Mouse (Mus musculus): ENCODE data around the gene Gm10181. TPM values are rescaled to one million over a fixed set of nuclear protein-coding genes. Genes with fewer than 3 reads are reported as not detected.
A peak's percentile ranks its signal among the peaks of the same experiment; 100 is the strongest.

Gene Gm10181
- not detected in 2 replicates for polyA plus RNA-seq (2015; fragmentation: Nextera tagmentation; extraction: Ambion mirVana)

DNA sequence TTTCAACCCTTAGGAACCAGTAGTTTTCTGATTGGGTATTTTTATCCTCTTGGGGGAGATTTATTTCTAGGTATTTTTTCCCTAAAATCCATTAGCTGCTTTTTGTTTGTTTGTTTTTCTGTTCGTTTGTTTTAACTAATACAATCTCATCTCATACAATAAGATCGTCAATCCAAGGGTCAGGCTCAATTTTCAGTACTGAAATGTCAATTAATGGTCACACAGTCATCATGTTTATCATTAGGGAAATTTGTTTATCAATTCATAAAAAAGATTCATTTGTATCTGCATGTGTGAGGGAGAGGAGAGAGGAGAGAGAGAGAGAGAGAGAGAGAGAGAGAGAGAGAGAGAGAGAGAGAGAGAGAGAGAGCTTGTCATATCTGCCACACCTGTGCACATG lies at the start of gene Gm10181:
Gene Gm10181 (plus strand): TSS at position 301 of the 400 bp plus-strand sequence.
- H3K9ac ChIP-seq (ENCODE audit: low read depth, low read length) = no peak within 1 kb of the TSS
- H3K4me2 ChIP-seq (ENCODE audit: low read length) = no peak within 1 kb of the TSS
- H3K27me3 ChIP-seq (replicated peaks; ENCODE audit: control insufficient read depth, insufficient read depth, low read length) = no peaks in the 10 kb centered on the region
- ATAC-seq = no peak
- H3K4me3 ChIP-seq (ENCODE audit: low read length) = no peak within 1 kb of the TSS
- 83% methylated on average over 2 of the region's 2 CpGs for WGBS
- H3K4me1 ChIP-seq (ENCODE audit: control insufficient read depth, insufficient read depth, low read depth, low read length) = no peaks in the 10 kb centered on the region
- H3K36me3 ChIP-seq (ENCODE audit: control insufficient read depth, insufficient read depth, low read length) = no peaks in the 10 kb centered on the region
- H3K27ac ChIP-seq (ENCODE audit: low read depth, low read length) = no peak within 1 kb of the TSS
- H3K9me3 ChIP-seq (ENCODE audit: control insufficient read depth, low read length) = no peaks in the 10 kb centered on the region

DNA sequence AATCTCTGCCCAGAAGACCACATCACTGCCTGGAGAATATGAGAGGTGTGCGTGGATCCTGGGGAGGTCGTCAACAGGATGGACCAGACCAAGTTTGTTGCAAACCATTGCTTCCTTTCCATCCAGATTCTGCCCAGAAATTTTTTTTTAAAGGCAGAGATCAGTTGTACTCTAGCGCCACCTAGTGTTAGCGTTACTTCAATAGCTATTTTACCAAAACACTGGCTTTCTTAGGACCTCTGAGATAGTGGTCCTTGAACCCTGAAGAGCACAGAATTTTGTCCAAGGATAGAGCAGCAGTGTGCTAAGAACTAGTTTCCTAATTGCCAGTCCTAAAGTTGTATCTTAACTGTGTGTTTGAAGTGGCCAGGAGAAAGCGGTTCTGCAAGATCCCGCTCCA lies 47.6 kb upstream of the Gm10181 start:
- Histone ChIP-seq H3K27ac (ENCODE audit: low read depth, low read length) (no peak overlapping the region), H3K9me3 (ENCODE audit: control insufficient read depth, low read length) (no peaks in the 10 kb centered on the region), H3K4me2 (ENCODE audit: low read length) (no peak overlapping the region), H3K9ac (ENCODE audit: low read depth, low read length) (no peak overlapping the region), H3K4me1 (ENCODE audit: control insufficient read depth, insufficient read depth, low read depth, low read length) (no peaks in the 10 kb centered on the region), H3K4me3 (ENCODE audit: low read length) (no peak overlapping the region), H3K27me3 (replicated peaks; ENCODE audit: control insufficient read depth, insufficient read depth, low read length) (no peaks in the 10 kb centered on the region), H3K36me3 (ENCODE audit: control insufficient read depth, insufficient read depth, low read length) (no peaks in the 10 kb centered on the region)
- 34% methylated on average over 6 of the region's 6 CpGs for WGBS
- no peak for ATAC-seq

- no peak for ATAC-seq
- no peak overlapping the region for H3K9ac ChIP-seq (ENCODE audit: low read depth, low read length)
- H3K4me2 ChIP-seq (ENCODE audit: low read length) = no peak overlapping the region
- 67% methylated on average over 15 of the region's 15 CpGs for WGBS
- H3K4me3 ChIP-seq (ENCODE audit: low read length) = no peak overlapping the region
- no peak overlapping the region for H3K27ac ChIP-seq (ENCODE audit: low read depth, low read length)
- no peaks in the 10 kb centered on the region for H3K9me3 ChIP-seq (ENCODE audit: control insufficient read depth, low read length)
- no peaks in the 10 kb centered on the region for H3K27me3 ChIP-seq (replicated peaks; ENCODE audit: control insufficient read depth, insufficient read depth, low read length)
- no peaks in the 10 kb centered on the region for H3K36me3 ChIP-seq (ENCODE audit: control insufficient read depth, insufficient read depth, low read length)
- H3K4me1 ChIP-seq (ENCODE audit: control insufficient read depth, insufficient read depth, low read depth, low read length) = no peaks in the 10 kb centered on the region
These were observed 46.8 kb upstream of the Gm10181 start for GRCm38 (mm10) chr9:25042162-25043111.

DNA sequence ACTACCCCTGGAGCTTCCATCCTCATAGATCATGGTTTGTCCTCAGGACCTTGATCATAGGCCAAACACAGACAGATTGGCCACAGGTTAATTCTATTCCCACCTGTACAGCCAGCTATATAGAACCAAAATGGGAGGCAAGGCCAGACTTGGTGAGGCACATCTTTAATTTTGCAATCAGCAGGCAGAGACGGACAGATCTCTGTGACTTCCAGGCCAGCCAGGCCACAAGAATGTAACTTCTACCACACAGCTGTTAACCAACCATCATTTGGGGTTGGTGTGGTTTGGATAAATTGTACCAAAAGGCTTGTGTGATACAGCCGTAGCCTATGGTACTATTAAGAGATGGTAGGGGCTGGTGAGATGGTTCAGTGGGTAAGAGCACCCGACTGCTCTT lies 44.9 kb upstream of the Gm10181 start:
- H3K4me2 ChIP-seq (ENCODE audit: low read length) = no peak overlapping the region
- no peak for ATAC-seq
- no peak overlapping the region for H3K4me3 ChIP-seq (ENCODE audit: low read length)
- H3K9me3 ChIP-seq (ENCODE audit: control insufficient read depth, low read length) = no peaks in the 10 kb centered on the region
- H3K27me3 ChIP-seq (replicated peaks; ENCODE audit: control insufficient read depth, insufficient read depth, low read length) = no peaks in the 10 kb centered on the region
- H3K36me3 ChIP-seq (ENCODE audit: control insufficient read depth, insufficient read depth, low read length) = no peaks in the 10 kb centered on the region
- H3K4me1 ChIP-seq (ENCODE audit: control insufficient read depth, insufficient read depth, low read depth, low read length) = no peaks in the 10 kb centered on the region
- H3K9ac ChIP-seq (ENCODE audit: low read depth, low read length) = no peak overlapping the region
- 93% methylated on average over 3 of the region's 3 CpGs for WGBS
- no peak overlapping the region for H3K27ac ChIP-seq (ENCODE audit: low read depth, low read length)

DNA sequence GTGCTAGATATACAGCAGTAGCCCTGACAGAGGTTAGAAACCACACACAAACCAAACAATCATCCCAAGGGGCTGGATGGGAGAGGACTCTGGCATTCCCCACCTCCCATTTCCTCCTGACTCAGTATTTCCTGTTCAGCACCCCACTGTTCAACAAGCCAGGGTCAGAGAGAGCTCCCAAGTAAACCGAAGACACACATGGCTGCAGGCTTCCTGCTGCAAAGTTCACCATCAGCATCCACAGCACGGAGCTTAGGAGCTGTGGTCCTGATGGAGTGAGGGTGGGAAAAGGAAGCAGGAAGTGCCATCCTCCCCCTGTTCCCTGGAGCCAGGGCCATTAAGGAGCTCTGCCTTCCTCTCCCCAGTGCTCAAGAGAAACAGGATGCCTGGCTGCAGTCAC lies 40.9 kb upstream of the Gm10181 start:
- Histone ChIP-seq H3K4me2 (ENCODE audit: low read length) (no peak overlapping the region), H3K27ac (ENCODE audit: low read depth, low read length) (no peak overlapping the region), H3K9ac (ENCODE audit: low read depth, low read length) (no peak overlapping the region), H3K36me3 (ENCODE audit: control insufficient read depth, insufficient read depth, low read length) (no peaks in the 10 kb centered on the region), H3K4me1 (ENCODE audit: control insufficient read depth, insufficient read depth, low read depth, low read length) (no peaks in the 10 kb centered on the region), H3K27me3 (replicated peaks; ENCODE audit: control insufficient read depth, insufficient read depth, low read length) (no peaks in the 10 kb centered on the region), H3K4me3 (ENCODE audit: low read length) (no peak overlapping the region), H3K9me3 (ENCODE audit: control insufficient read depth, low read length) (no peaks in the 10 kb centered on the region)
- no peak for ATAC-seq
- WGBS = 72% methylated on average over 2 of the region's 2 CpGs

- H3K4me1 ChIP-seq (ENCODE audit: control insufficient read depth, insufficient read depth, low read depth, low read length) = no peaks in the 10 kb centered on the region
- no peaks in the 10 kb centered on the region for H3K36me3 ChIP-seq (ENCODE audit: control insufficient read depth, insufficient read depth, low read length)
- no peak for ATAC-seq
- no peaks in the 10 kb centered on the region for H3K27me3 ChIP-seq (replicated peaks; ENCODE audit: control insufficient read depth, insufficient read depth, low read length)
- no peak overlapping the region for H3K27ac ChIP-seq (ENCODE audit: low read depth, low read length)
- 84% methylated on average over 2 of the region's 2 CpGs for WGBS
- no peak overlapping the region for H3K4me3 ChIP-seq (ENCODE audit: low read length)
- no peak overlapping the region for H3K9ac ChIP-seq (ENCODE audit: low read depth, low read length)
- H3K9me3 ChIP-seq (ENCODE audit: control insufficient read depth, low read length) = no peaks in the 10 kb centered on the region
- H3K4me2 ChIP-seq (ENCODE audit: low read length) = no peak overlapping the region
These were observed 40.3 kb upstream of the Gm10181 start for GRCm38 (mm10) chr9:25048940-25049339.

DNA sequence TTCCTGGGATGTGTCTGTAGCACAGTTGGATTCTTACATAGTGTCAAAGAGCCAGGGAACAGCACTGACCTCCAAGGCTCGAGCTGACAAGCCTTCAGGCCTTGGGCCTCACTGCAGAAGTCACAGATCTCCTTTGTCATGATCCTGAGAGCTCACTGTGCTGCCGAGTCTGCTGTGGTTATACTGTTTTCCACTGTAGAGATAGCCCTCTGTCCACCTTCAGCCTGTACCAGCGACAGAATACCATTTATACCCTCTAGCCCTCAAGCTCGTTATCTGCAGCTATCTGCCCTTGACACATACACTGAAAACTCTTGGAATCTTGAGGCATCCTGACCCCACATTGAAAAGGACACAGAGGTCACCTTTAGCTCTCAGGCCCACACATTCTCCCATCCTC lies 37.3 kb upstream of the Gm10181 start:
- Histone ChIP-seq H3K4me2 (ENCODE audit: low read length) (no peak overlapping the region), H3K9ac (ENCODE audit: low read depth, low read length) (no peak overlapping the region), H3K4me1 (ENCODE audit: control insufficient read depth, insufficient read depth, low read depth, low read length) (peaks cover 3% of the 10 kb centered on the region; the same call in 1 of the 2 replicates), H3K27ac (ENCODE audit: low read depth, low read length) (no peak overlapping the region), H3K27me3 (replicated peaks; ENCODE audit: control insufficient read depth, insufficient read depth, low read length) (no peaks in the 10 kb centered on the region), H3K9me3 (ENCODE audit: control insufficient read depth, low read length) (no peaks in the 10 kb centered on the region), H3K36me3 (ENCODE audit: control insufficient read depth, insufficient read depth, low read length) (no peaks in the 10 kb centered on the region), H3K4me3 (ENCODE audit: low read length) (no peak overlapping the region)
- ATAC-seq = no peak
- 63% methylated on average over 4 of the region's 4 CpGs for WGBS

- no peaks in the 10 kb centered on the region for H3K27me3 ChIP-seq (replicated peaks; ENCODE audit: control insufficient read depth, insufficient read depth, low read length)
- H3K4me2 ChIP-seq (ENCODE audit: low read length) = no peak overlapping the region
- H3K9ac ChIP-seq (ENCODE audit: low read depth, low read length) = no peak overlapping the region
- no peaks in the 10 kb centered on the region for H3K36me3 ChIP-seq (ENCODE audit: control insufficient read depth, insufficient read depth, low read length)
- no peak overlapping the region for H3K4me3 ChIP-seq (ENCODE audit: low read length)
- peaks cover 3% of the 10 kb centered on the region; the same call in 1 of the 2 replicates for H3K4me1 ChIP-seq (ENCODE audit: control insufficient read depth, insufficient read depth, low read depth, low read length)
- H3K27ac ChIP-seq (ENCODE audit: low read depth, low read length) = no peak overlapping the region
- no peaks in the 10 kb centered on the region for H3K9me3 ChIP-seq (ENCODE audit: control insufficient read depth, low read length)
- ATAC-seq = peak; percentile 82
These were observed 33.4 kb upstream of the Gm10181 start for GRCm38 (mm10) chr9:25055650-25056376.

DNA sequence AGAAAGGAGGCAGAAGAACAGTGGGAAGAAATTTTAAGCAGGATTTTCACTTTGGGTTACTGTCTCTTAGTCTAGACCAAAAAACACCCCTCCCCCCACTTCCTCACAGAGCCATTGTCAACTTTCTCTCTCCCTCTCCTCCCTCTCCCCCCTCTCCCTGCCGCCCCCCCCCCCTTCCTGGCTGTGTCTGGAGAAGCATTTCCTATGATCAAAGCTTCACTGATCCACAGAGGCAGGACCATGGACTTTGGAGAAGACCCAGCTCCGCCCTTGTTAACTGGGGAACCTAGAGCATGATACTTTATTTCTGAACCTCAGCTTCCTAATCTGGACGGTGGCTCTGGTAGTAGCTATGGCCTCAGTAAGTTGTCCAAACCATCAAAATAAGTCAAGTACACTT lies 30.5 kb upstream of the Gm10181 start:
- H3K27me3 ChIP-seq (replicated peaks; ENCODE audit: control insufficient read depth, insufficient read depth, low read length) = no peaks in the 10 kb centered on the region
- no peak overlapping the region for H3K9ac ChIP-seq (ENCODE audit: low read depth, low read length)
- H3K4me1 ChIP-seq (ENCODE audit: control insufficient read depth, insufficient read depth, low read depth, low read length) = peaks cover 3% of the 10 kb centered on the region; the same call in 1 of the 2 replicates
- H3K36me3 ChIP-seq (ENCODE audit: control insufficient read depth, insufficient read depth, low read length) = no peaks in the 10 kb centered on the region
- H3K4me3 ChIP-seq (ENCODE audit: low read length) = no peak overlapping the region
- 73% methylated on average over 2 of the region's 3 CpGs for WGBS
- no peak for ATAC-seq
- no peak overlapping the region for H3K27ac ChIP-seq (ENCODE audit: low read depth, low read length)
- no peaks in the 10 kb centered on the region for H3K9me3 ChIP-seq (ENCODE audit: control insufficient read depth, low read length)
- no peak overlapping the region for H3K4me2 ChIP-seq (ENCODE audit: low read length)
